Mouse (Mus musculus) left cerebral cortex, adult 9 months (tissue): ENCODE measurements around the gene Gm1043.

Experiments used
- DNase-seq, 2 experiments: peaks; one replicate each; pipeline ENCODE4 v3.0.0; 2022; ENCODE audit warnings: low spot score in 2 of 2

Gm1043 gene

GRCm38 (mm10) chr5:37242360-37243168 lies 157.4 kb downstream of the Gm1043 start:
- DNase-seq, result peak in 1 of 2 experiments; percentile 21

- peak in 1 of 2 experiments; percentile 30 for DNase-seq
These were observed 158.2 kb downstream of the Gm1043 start for GRCm38 (mm10) chr5:37243169-37243886.

GRCm38 (mm10) chr5:37244161-37244560 lies 159.0 kb downstream of the Gm1043 start:
- peak in 1 of 2 experiments; percentile 74 for DNase-seq

DNA sequence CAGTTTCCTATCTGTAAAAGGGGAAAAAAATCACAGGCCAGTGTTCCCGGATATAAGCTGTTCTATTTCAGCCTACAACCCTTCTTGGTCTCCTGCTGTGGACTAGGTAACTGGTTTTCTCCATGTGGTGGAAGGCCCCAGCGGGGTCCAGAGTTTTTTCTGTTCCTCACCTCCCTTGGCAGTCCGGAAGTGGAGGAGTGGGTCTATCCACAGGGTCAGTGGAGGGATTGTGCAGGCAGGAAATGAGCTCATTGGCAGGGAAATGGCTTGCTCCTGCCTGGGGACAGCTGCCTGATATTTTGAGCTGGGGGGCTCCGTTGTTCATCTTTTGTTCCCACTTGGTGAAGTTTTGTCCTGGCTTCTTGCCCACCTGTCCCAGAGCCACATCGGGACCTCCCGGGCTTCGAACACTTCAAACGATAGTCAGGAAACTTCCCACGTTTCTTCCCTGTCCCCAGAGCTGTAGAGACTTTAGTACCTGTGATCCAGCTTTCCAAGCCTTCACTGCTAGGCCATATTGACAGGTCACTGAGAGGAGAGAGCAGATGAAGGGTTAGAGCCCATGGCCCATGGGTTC lies 159.6 kb downstream of the Gm1043 start:
- no peak for DNase-seq

DNA sequence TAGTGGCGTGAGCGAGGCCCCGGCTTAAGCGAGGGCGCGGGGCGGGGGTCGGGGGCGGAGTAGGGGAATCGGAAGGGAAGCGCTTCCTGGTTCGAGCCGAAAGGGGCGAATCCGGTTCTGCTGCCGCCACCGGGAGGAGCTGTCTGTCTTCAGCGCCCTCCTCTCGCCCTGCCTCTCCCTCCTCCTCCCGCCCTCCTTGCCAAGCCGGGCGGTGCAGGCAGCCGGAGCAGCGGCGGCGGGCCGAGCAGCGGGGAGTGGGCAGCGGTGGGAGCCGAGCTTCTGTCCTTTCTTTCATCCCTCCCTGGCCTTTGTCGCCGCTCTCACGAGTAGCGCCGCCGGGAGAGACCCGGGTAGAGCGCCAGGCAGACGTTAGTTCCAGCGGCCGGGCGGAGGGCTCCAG lies 160.5 kb downstream of the Gm1043 start:
- peak in 1 of 2 experiments; percentile 74 for DNase-seq

GRCm38 (mm10) chr5:37246138-37246910 lies 161.2 kb downstream of the Gm1043 start:
- peak in 1 of 2 experiments; percentile 22 for DNase-seq

DNA sequence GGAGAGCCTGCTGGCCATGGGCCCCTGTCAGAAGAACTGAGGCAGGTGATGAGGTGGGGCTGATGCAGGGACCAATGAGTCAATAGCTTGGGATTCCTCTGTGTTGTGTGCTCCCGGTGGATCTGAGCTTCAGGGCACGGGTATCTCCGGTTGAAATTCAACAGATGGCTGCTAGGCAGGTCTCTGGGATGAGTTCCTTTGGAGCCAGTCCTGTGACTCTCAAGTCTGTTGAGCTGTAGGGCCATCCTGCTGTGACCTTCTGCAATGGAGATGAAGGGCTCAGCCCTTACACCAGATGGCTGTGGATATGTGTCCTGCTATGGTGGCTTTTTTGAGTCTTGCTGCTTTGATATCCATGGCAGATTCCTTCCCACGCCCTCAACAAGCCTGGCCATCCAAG lies 162.3 kb downstream of the Gm1043 start:
- no peak for DNase-seq

DNA sequence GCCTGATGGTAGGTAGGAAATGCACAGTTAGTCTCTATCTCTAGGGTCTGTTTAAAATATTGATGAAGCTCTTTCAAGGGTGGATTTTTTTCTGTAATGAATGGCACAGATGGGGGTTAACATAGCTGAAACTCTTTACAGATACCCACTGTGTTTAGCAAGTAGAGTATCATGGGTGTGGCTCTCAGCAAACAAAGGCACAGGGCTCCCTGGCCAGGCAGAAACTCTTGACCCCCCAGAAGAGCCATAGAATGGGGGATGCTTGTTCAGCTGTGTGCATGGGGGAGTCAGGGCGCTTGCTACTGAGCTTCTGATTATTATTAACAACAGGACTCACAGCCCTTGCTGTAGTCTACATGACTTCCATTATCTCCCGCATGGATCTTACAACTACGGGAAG lies 163.7 kb downstream of the Gm1043 start:
- DNase-seq, result no peak

DNA sequence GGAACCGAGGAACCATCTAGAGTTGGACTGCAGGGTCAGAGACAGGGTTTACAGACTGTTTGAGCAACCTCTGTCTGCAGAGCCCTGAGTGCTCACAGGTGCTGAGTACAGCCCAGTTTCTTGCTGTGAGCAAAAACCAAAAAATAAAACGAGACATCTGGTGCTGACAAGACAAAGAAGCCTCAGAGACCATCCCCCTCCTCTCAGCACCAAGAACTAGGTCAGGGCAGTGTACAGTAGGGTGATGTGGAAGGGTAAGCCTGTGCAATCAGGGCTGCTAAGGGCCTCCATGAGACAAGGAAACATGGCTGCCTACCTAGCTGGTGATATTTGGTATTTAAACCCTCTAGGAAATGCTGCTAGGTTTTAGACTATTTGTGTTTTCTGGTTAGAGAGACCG lies 166.4 kb downstream of the Gm1043 start:
- no peak for DNase-seq

DNA sequence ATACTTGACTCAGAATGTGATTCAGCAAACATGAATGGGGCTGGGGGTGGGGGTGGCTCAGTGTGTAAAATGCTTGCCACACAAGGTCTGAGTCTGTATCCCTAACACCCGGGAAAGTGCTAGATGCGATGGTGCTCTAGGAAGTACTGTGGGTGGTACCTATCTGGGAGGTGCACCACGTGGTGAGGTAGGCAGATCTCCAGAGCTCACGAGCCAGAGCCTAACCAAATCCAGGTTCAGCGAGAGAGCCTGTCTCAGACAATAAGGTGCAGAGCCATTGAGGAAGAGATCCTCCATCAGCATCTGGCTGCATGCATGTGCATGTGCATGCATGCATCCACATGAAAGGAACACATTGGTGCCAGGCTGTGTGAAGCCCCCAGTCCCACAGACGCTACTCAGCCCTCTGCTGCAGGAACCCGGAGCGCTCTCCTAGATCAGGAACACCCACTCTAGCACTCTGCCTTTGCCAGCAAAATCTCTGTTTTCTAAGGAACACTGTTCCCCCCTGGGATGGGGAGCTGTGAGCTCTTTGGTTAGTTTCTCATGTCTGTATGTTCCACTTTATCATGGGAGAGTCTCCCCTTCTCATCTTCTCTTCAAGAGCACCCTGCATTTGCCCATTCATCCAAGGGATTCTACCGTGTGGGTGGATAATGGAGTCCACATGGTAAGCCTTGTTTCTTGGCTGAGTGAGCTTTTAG lies 167.1 kb downstream of the Gm1043 start:
- DNase-seq, result peak in 1 of 2 experiments; percentile 65

DNA sequence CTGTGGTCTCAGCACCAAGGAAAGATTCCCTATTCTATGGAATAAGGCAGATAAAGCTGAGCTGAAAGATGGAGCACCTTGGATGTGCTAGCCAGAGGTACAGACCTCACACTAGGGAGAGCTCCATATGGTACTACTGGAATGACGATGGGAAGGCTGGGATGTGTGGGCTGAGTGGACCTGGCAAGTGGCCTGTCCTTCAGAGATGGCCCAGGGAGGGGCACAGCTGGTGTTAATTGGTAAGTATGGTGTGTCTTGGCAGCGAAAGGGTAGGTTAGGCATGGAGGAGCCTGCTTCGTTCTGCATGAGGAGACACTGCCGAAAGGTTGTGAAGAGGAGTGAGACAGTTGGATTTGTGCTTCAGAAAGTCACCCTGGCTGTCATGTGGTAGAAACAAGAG lies 169.4 kb downstream of the Gm1043 start:
- peak in 1 of 2 experiments; percentile 35 for DNase-seq

DNA sequence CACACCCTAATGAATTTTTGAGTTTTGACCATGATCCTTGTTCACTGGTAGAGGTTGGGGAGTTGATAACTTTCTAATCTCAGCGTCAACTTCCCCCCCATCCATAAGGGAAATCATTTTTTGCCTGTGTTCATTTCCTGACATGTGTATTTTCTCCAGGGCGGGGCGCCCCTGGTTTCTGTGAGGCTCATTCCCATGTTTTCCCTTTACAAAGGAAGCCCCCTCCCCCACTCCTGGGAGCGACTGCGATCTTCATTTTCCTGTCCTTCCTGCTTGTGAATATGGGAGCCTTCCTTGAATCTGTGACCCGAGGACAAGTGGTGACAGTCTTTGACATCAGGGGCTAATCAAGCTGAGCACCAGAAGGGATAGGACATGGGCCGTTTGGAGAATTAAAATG lies 171.7 kb downstream of the Gm1043 start:
- no peak for DNase-seq

- no peak for DNase-seq
These were observed 172.1 kb downstream of the Gm1043 start for GRCm38 (mm10) chr5:37257243-37257642.

DNA sequence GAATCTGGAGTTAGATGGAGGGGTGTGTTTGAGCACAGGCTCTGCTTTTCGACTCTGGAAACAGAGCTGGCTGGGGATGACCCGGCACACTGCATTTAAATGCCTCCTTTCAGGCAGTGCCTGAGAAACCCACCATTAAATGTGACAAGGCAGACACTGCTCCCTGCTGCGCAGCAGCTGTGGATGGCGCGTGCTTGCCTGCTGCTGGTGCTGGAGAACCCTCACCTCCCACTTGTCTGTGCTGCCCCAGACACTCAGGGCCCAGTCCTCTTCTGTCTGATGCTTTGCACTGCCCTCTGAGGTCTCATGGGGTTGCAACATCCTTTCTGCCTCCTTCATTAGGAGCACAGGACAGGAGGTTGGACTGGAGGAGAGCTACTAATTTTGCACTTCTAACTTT lies 176.6 kb downstream of the Gm1043 start:
- no peak for DNase-seq

- DNase-seq, result no peak
These were observed 178.6 kb downstream of the Gm1043 start for GRCm38 (mm10) chr5:37263816-37264215.
